Mouse (Mus musculus): ENCODE results near the gene Bbs9. TPM values are rescaled to one million over a fixed set of nuclear protein-coding genes. Genes with fewer than 3 reads are reported as not detected.

Gene Bbs9
- total and polyA plus RNA-seq, 2 experiments from 2014 or later = 17.8 to 35.4 TPM

DNA sequence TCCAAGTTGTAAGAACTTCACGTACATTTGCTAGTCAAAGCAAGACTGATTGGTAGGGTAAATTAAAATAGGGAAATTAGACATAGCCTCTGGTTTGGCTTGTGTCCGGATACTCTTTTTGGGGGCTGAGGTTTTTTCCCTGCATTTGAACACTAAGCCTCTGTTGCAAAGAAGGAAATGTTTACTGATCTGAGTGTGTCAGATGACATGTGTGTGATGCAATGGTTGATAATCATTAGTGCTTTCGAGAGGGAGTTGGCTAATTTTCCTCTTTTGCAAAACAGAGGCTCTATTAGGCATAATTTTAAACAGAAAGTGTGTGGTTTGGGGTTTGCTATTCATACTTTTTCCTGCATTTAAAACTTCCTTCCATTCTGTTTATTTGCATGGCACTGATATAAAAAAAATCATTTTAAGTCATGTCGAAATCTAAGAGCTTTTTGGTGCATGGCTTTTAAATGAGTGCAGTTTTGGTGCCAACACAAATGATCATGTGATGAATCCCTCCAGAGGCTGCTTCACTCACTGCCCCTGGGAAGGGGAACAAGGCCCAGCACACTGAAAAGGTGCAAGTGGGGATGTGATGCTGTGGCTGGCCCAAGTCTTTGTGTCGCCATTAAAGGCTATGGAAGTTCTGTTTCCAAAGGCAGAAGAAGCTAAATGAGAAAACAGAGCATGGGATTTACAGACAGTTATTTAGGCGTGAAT, 211.4 kb downstream of the Bbs9 start:
- H3K27ac ChIP-seq (ENCODE audit: low read depth, low read length) = no peak overlapping the region
- no peak for ATAC-seq
- H3K9ac ChIP-seq = no peak overlapping the region
- no peaks in the 10 kb centered on the region for H3K36me3 ChIP-seq (ENCODE audit: insufficient read depth)
- H3K4me3 ChIP-seq (ENCODE audit: low read depth, low read length) = no peak overlapping the region
- no peak for DNase-seq
- no peaks in the 10 kb centered on the region for H3K9me3 ChIP-seq (ENCODE audit: low read length)
- WGBS = 58% methylated on average over 6 of the region's 6 CpGs
- no peaks in the 10 kb centered on the region for H3K4me1 ChIP-seq (ENCODE audit: insufficient read depth)
- no peaks in the 10 kb centered on the region for H3K27me3 ChIP-seq (ENCODE audit: insufficient read depth, low read length)
- no peak overlapping the region for H3K4me2 ChIP-seq (ENCODE audit: low read depth)
- TF ChIP-seq CTCF (IDR thresholded peaks at IDR 0.05; ENCODE audit: low read depth) = no peak

DNA sequence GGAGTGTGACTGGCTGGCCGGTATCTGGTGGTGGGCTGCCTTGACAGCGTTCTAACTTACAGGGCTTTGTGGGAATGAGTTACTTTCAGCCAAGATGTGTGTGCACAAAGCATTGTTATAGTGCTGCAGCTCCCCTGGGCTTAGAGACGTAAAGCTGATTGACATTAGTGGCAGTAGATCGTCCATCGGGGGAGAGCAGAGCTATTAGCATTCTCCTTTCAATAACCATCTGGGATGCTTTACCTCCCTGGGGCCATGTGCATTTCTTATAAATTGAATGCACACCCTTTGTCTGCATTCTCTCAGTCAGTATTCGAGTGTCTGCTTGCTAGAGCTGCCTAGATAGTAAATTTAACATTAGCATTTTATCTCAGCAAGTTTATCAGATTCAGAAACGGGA, 214.7 kb downstream of the Bbs9 start:
- 30% methylated on average over 7 of the region's 7 CpGs for WGBS
- H3K4me3 ChIP-seq (ENCODE audit: low read depth, low read length) = no peak overlapping the region
- TF ChIP-seq CTCF (IDR thresholded peaks at IDR 0.05; ENCODE audit: low read depth) = no peak
- ATAC-seq = no peak
- H3K4me2 ChIP-seq (ENCODE audit: low read depth) = no peak overlapping the region
- no peak for DNase-seq
- no peaks in the 10 kb centered on the region for H3K9me3 ChIP-seq (ENCODE audit: low read length)
- no peaks in the 10 kb centered on the region for H3K36me3 ChIP-seq (ENCODE audit: insufficient read depth)
- H3K9ac ChIP-seq = no peak overlapping the region
- H3K4me1 ChIP-seq (ENCODE audit: insufficient read depth) = no peaks in the 10 kb centered on the region
- H3K27me3 ChIP-seq (ENCODE audit: insufficient read depth, low read length) = no peaks in the 10 kb centered on the region
- no peak overlapping the region for H3K27ac ChIP-seq (ENCODE audit: low read depth, low read length)

DNA sequence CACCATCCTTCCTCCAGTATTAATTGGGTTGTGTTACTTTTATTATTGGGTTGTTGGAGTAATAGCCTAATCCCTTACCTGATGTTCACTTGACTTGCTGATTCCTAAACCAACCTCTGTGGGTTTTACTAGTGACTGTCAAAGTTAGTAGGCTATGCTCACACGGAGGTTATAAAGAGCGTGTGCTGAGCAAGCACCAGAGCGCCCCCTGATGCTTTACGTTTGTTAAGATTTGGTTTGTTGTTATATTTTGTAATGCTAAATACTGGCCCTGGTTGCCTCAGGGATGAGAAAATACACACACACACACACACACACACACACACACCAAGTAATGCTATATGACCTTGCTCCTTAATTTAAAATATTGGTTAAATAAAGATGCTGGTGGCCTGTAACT, 219.9 kb downstream of the Bbs9 start:
- Histone ChIP-seq H3K9me3 (ENCODE audit: low read length) (no peaks in the 10 kb centered on the region), H3K4me2 (ENCODE audit: low read depth) (no peak overlapping the region), H3K9ac (no peak overlapping the region), H3K36me3 (ENCODE audit: insufficient read depth) (no peaks in the 10 kb centered on the region), H3K4me3 (ENCODE audit: low read depth, low read length) (no peak overlapping the region), H3K27me3 (ENCODE audit: insufficient read depth, low read length) (no peaks in the 10 kb centered on the region), H3K27ac (ENCODE audit: low read depth, low read length) (no peak overlapping the region), H3K4me1 (ENCODE audit: insufficient read depth) (no peaks in the 10 kb centered on the region)
- DNase-seq (no peak), ATAC-seq (no peak)
- WGBS = 94% methylated on average over 4 of the region's 4 CpGs
- TF ChIP-seq CTCF (IDR thresholded peaks at IDR 0.05; ENCODE audit: low read depth) = no peak

DNA sequence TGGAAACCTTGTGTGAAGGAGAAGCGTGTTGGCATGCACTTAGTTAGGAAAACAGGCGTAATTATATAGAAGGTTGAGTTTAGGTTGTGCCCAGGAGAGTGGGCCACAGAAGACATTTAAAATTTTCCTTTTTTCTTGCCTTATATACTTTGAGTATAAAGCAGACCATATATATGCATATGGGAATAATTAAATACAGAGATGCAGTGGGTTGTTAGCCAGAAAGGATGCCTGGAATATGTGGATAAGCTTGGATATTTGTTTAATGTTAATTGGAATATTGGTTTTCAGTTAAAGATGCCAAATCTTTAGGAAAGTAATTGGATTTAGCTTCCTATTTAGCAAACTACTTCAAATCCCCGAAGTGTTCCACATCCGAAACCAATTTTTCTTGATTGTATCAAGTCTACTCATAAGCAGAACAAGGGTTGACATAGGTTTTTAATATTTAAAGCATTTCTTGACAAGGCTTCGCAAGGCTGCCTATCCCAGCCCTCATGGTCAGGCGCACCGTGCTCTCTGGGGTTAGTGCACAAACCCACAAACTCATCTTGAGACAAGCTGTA, 221.4 kb downstream of the Bbs9 start:
- Histone ChIP-seq H3K27me3 (ENCODE audit: insufficient read depth, low read length) (no peaks in the 10 kb centered on the region), H3K4me3 (ENCODE audit: low read depth, low read length) (no peak overlapping the region), H3K9ac (no peak overlapping the region), H3K4me1 (ENCODE audit: insufficient read depth) (no peaks in the 10 kb centered on the region), H3K36me3 (ENCODE audit: insufficient read depth) (no peaks in the 10 kb centered on the region), H3K27ac (ENCODE audit: low read depth, low read length) (no peak overlapping the region), H3K9me3 (ENCODE audit: low read length) (no peaks in the 10 kb centered on the region), H3K4me2 (ENCODE audit: low read depth) (no peak overlapping the region)
- ATAC-seq (no peak), DNase-seq (no peak)
- no peak for TF ChIP-seq CTCF (IDR thresholded peaks at IDR 0.05; ENCODE audit: low read depth)
- WGBS = 83% methylated on average over 7 of the region's 7 CpGs

DNA sequence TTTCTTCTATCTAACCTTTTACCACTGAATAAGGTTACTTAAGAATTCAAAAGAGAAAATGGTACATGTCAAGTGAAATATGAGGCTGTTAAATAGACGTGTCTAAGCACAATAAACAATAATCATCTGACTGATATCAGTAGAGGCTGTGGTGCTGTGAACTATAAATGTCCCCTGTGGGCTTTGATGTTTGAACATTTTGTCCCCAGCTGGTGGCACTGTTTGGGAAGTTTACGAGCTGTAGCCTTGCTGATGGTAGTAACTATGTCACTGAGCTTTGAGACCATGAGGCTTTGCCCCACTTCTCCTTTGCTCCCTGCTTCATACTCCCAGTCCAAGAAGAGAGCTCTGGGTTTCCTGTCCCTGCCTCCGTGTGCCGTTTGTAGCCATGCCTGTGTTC, 222.3 kb downstream of the Bbs9 start:
- Histone ChIP-seq H3K4me2 (ENCODE audit: low read depth) (no peak overlapping the region), H3K36me3 (ENCODE audit: insufficient read depth) (no peaks in the 10 kb centered on the region), H3K9me3 (ENCODE audit: low read length) (no peaks in the 10 kb centered on the region), H3K4me1 (ENCODE audit: insufficient read depth) (no peaks in the 10 kb centered on the region), H3K4me3 (ENCODE audit: low read depth, low read length) (no peak overlapping the region), H3K27me3 (ENCODE audit: insufficient read depth, low read length) (no peaks in the 10 kb centered on the region), H3K27ac (ENCODE audit: low read depth, low read length) (no peak overlapping the region), H3K9ac (no peak overlapping the region)
- WGBS = 67% methylated on average over 4 of the region's 4 CpGs
- ATAC-seq (no peak), DNase-seq (no peak)
- TF ChIP-seq CTCF (IDR thresholded peaks at IDR 0.05; ENCODE audit: low read depth) = 0 out of 2 replicates have a peak, but pooled peaks have one; percentile 14

DNA sequence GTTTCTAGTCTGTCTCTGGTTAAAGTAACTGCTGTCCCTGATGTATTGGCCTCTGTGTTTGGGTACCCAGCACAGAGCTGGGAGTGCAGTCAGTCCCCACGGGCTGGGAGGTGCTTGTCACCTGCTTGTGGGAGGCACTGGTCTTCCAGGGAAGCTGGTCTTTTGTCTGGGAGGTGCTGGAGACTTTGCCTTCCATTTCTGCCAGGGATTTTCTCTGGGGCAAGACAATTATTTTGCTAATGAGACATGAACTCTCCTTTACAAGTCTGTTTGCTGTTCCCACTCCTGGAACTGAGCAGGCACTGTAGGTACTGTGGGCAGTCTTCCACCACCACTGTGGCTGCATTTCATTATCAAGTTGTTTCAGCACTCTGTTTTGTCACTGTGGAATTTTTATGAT, 223.0 kb downstream of the Bbs9 start:
- DNase-seq = no peak
- no peaks in the 10 kb centered on the region for H3K36me3 ChIP-seq (ENCODE audit: insufficient read depth)
- no peaks in the 10 kb centered on the region for H3K4me1 ChIP-seq (ENCODE audit: insufficient read depth)
- H3K27me3 ChIP-seq (ENCODE audit: insufficient read depth, low read length) = no peaks in the 10 kb centered on the region
- no peak overlapping the region for H3K9ac ChIP-seq
- H3K27ac ChIP-seq (ENCODE audit: low read depth, low read length) = no peak overlapping the region
- 0% methylated on average over 1 of the region's 1 CpGs for WGBS
- no peak overlapping the region for H3K4me3 ChIP-seq (ENCODE audit: low read depth, low read length)
- no peak for ATAC-seq
- TF ChIP-seq CTCF (IDR thresholded peaks at IDR 0.05; ENCODE audit: low read depth) = no peak
- no peak overlapping the region for H3K4me2 ChIP-seq (ENCODE audit: low read depth)
- no peaks in the 10 kb centered on the region for H3K9me3 ChIP-seq (ENCODE audit: low read length)

DNA sequence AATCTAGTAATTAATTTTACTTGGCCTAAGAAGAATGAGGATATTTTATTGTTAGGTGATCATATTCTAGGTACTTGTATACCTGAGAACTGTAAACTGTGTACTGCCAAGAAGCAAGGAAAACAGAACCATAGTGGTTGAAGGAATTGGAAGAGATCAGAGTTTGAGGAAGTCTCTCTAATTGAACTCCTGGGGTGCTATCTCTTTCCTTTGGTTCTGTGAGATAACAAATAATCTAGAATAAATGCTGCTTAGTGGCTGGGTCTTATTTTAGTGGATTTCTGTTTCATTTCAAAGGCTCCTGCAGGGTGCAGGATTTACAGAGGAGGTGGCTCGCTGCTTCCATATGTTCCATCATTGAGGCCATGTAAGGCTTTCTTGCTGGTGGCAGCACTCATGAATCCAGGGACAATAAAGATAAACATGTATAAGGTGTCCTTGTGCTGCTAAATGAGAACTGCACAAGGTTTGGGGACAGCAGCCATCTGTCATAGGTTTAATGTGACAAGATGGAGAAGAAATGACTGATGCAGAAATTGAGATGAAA, 226.6 kb downstream of the Bbs9 start:
- Histone ChIP-seq H3K27ac (ENCODE audit: low read depth, low read length) (no peak overlapping the region), H3K4me1 (ENCODE audit: insufficient read depth) (no peaks in the 10 kb centered on the region), H3K4me3 (ENCODE audit: low read depth, low read length) (no peak overlapping the region), H3K4me2 (ENCODE audit: low read depth) (no peak overlapping the region), H3K9me3 (ENCODE audit: low read length) (no peaks in the 10 kb centered on the region), H3K9ac (no peak overlapping the region), H3K27me3 (ENCODE audit: insufficient read depth, low read length) (no peaks in the 10 kb centered on the region), H3K36me3 (ENCODE audit: insufficient read depth) (no peaks in the 10 kb centered on the region)
- WGBS = 85% methylated on average over 1 of the region's 1 CpGs
- no peak for ATAC-seq
- no peak for TF ChIP-seq CTCF (IDR thresholded peaks at IDR 0.05; ENCODE audit: low read depth)
- no peak for DNase-seq

Data from forebrain, postnatal 0 days (tissue).